Mouse (Mus musculus): Measurements from ENCODE around the gene Kri1. TPM values are rescaled to one million over a fixed set of nuclear protein-coding genes. Genes with fewer than 3 reads are reported as not detected.
A peak's percentile ranks its signal among the peaks of the same experiment; 100 is the strongest.
"Not testable (repeated sequence)": the region's sequence is repeated elsewhere in the genome, so short reads cannot be mapped to it uniquely, and the experiment has no call there.

Gene Kri1
- polyA plus RNA-seq, 1 experiment from 2014 or later, result 18.1 TPM

DNA sequence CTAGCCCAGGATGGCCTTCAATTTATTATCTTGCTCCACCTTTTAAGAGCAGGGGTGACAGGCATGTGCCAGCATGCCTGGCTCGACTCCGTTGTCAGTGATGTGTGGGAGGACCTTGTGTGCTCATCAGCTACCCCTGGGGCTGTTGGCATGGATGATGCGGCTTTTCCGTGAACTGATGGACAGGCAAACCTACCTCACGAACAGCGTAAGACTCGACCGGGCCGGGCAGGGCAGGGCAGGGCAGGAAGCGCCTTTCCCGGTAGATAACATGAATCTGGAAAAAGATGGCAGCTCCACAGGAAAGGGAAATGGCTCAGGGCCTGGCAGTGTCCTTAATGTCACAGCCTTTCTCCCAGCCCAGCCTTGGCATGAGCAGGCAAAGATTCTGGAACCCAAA, 36.5 kb upstream of the Kri1 start:
- Histone ChIP-seq H3K36me3 (no peaks in the 10 kb centered on the region; the same call in 1 of the 2 replicates), H3K4me2 (replicated peaks) (no peak overlapping the region), H3K27ac (no peak overlapping the region), H3K4me3 (no peak overlapping the region), H3K9ac (no peak overlapping the region), H3K27me3 (no peaks in the 10 kb centered on the region), H3K9me3 (replicated peaks) (no peaks in the 10 kb centered on the region), H3K4me1 (peaks cover 15% of the 10 kb centered on the region)
- no peak for ATAC-seq (ENCODE audit: low FRiP score)
- WGBS, result 97% methylated on average over 11 of the region's 11 CpGs

DNA sequence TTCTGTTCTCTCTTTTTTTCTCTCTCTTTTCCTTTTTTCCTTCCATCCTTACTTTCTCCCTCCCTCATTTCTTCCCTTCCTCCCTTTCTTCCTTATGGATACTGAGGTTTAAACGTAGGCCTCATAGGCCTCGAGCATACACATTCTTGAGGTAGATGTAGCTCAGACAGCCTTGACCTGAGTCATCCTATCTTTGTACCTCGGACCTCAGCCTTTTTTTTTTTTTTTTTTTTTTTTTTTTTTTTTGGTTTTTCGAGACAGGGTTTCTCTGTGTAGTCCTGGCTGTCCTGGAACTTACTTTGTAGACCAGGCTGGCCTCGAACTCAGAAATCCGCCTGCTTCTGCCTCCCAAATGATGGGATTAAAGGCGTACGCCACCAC, 35.1 kb upstream of the Kri1 start:
- 90% methylated on average over 8 of the region's 8 CpGs for WGBS
- peaks cover 15% of the 10 kb centered on the region for H3K4me1 ChIP-seq
- H3K36me3 ChIP-seq; H3K9me3 ChIP-seq (replicated peaks); H3K4me3 ChIP-seq; ATAC-seq (ENCODE audit: low FRiP score); H3K4me2 ChIP-seq (replicated peaks); H3K27ac ChIP-seq; H3K27me3 ChIP-seq; H3K9ac ChIP-seq: not testable (repeated sequence)

DNA sequence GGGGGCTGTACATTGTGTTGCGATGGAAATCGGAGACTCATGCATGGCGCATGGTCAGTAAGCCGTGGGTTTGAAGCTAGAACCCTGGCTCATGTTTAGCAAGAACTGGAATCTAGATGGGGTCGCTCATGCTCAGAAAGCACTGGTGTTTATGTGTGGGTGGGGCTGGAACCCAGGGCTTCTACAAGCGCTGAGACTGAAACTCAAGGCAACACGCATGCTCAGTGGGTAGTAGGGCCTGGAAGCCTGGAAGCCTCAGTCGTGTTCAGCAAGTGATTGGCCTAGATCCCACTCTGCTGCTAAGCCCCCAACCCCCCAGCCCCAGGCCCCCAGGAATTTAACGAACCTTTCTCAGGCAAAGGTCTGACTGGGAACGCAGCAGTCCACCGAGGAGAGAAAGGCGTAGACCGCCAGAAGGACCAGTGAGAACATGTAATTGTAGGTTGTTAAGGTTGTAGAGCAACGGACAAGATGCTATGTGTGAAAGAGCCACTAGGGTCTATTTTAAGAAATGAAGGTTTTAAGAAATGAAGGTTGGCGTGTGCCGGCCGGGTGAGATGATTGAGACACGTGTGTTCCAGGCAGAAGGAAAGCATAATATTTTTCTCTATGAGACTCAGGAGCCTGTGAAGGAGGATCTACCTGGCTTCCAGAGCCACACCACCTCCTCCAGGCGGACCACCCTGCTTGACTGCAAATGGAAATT, 34.6 kb upstream of the Kri1 start:
- H3K9me3 ChIP-seq (replicated peaks), result no peaks in the 10 kb centered on the region
- ATAC-seq (ENCODE audit: low FRiP score), result no peak
- no peaks in the 10 kb centered on the region for H3K27me3 ChIP-seq
- H3K36me3 ChIP-seq, result no peaks in the 10 kb centered on the region; the same call in 1 of the 2 replicates
- H3K9ac ChIP-seq, result 0 out of 2 replicates have a peak overlapping the region, but pooled peaks have one; percentile 70
- no peak overlapping the region for H3K27ac ChIP-seq
- peak overlapping the region; percentile 90 for H3K4me2 ChIP-seq (replicated peaks)
- 88% methylated on average over 19 of the region's 19 CpGs for WGBS
- H3K4me3 ChIP-seq, result 0 out of 2 replicates have a peak overlapping the region, but pooled peaks have one; percentile 70
- peaks cover 15% of the 10 kb centered on the region for H3K4me1 ChIP-seq

DNA sequence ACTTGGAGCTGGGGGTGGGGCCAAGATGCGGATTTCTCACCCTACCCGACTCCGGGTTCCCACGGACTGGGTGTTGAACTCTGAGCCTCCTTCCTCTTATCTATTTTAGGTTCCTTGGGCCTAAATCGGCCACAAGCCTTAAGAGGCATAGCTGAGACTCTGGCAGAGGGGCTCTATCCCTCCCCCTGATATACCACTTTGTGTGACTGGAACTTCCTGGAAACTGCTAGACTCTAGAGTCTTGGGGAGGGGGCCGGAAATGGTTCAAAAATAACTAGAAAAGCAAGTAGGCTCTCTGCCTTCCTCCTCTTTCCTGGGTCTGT, 33.7 kb upstream of the Kri1 start:
- H3K27ac ChIP-seq, result no peak overlapping the region
- peak overlapping the region; percentile 70 for H3K4me3 ChIP-seq
- H3K4me2 ChIP-seq (replicated peaks), result peak overlapping the region; percentile 90
- peak overlapping the region; percentile 70 for H3K9ac ChIP-seq
- 17% methylated on average over 6 of the region's 6 CpGs for WGBS
- no peaks in the 10 kb centered on the region for H3K27me3 ChIP-seq
- H3K4me1 ChIP-seq, result peaks cover 15% of the 10 kb centered on the region
- no peaks in the 10 kb centered on the region for H3K9me3 ChIP-seq (replicated peaks)
- H3K36me3 ChIP-seq, result no peaks in the 10 kb centered on the region; the same call in 1 of the 2 replicates
- no peak for ATAC-seq (ENCODE audit: low FRiP score)

DNA sequence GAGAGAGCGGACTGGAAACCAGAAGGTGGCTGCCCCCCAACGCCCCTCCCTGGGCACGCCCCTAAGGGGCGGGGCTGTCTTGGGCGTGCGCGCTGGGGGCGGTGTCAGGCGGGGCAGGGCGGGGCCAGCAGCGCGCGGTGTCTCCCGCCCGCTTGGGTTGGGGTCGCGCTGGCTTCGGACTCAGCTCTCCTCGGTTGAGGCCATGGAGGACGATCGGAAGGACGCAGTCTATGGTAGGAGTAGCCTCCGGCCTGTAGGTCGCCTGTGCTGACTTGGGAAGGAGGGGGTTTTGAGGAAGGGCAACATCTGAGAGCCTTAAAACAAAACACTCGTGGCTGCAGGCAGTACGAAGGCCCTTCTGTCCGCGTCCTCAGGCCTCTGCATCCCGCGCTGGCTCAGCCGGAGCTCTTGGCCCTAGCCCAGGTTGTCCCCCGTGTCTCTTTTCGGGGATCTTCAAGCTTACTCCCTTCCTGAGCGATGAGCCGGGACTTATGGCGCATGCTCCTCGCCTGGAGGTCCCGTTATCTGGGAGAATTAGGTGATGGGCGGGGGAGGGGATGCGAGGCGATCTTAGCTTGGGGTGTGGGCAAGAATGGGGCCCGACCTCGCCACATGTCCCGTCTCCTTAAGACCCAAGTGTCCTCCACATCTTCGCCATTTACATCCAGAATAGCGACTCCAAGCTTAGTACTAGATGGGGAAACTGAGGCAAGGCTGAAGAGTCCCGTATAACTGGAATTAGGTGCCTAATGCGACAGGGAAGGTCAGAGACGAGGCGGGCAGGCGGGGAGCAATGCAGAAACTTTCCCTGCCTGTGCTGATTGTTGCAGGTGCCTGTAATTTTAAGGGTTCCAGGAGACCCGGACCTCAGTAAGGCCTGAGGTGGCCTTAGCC, 33.1 kb upstream of the Kri1 start, which contains the start of gene Slc44a2:
Slc44a2 (plus strand) TSS at position 80 of the 894 bp plus-strand sequence.
- H3K27me3 ChIP-seq, result no peaks in the 10 kb centered on the region
- H3K4me3 ChIP-seq, result peak within 1 kb of the TSS; percentile 70
- H3K9me3 ChIP-seq (replicated peaks), result no peaks in the 10 kb centered on the region
- H3K27ac ChIP-seq, result peak within 1 kb of the TSS; percentile 40
- H3K4me2 ChIP-seq (replicated peaks), result peak within 1 kb of the TSS; percentile 90
- H3K36me3 ChIP-seq, result no peaks in the 10 kb centered on the region; the same call in 1 of the 2 replicates
- peak within 1 kb of the TSS; percentile 70 for H3K9ac ChIP-seq
- peaks cover 15% of the 10 kb centered on the region for H3K4me1 ChIP-seq
- ATAC-seq (ENCODE audit: low FRiP score), result peak; percentile 96
- under 1% methylated on average over 52 of the region's 52 CpGs for WGBS

DNA sequence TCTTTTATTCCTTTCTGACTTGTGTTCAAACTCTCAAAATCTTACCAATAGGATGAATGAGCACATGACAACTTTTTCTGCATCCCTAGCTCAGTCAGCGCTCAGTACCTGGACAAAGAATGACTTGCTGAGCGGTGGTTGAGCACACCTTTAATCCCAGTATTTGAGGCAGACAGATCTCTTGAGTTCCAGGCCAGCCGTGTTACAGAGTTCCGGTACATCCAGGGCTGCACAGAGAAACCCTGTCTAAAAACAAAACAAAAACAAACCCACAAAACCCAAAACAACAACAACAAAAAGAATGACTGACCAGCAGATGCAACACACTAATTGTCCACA, 32.5 kb upstream of the Kri1 start:
- peak overlapping the region; percentile 70 for H3K4me3 ChIP-seq
- H3K4me2 ChIP-seq (replicated peaks), result peak overlapping the region; percentile 90
- peak overlapping the region; percentile 70 for H3K9ac ChIP-seq
- 32% methylated on average over 4 of the region's 4 CpGs for WGBS
- ATAC-seq (ENCODE audit: low FRiP score), result peak; percentile 1; the same call in 1 of the 2 replicates
- H3K27ac ChIP-seq, result peak overlapping the region; percentile 40; the same call in 1 of the 2 replicates
- H3K4me1 ChIP-seq, result peaks cover 15% of the 10 kb centered on the region
- H3K36me3 ChIP-seq, result no peaks in the 10 kb centered on the region
- no peaks in the 10 kb centered on the region for H3K27me3 ChIP-seq
- H3K9me3 ChIP-seq (replicated peaks), result no peaks in the 10 kb centered on the region

DNA sequence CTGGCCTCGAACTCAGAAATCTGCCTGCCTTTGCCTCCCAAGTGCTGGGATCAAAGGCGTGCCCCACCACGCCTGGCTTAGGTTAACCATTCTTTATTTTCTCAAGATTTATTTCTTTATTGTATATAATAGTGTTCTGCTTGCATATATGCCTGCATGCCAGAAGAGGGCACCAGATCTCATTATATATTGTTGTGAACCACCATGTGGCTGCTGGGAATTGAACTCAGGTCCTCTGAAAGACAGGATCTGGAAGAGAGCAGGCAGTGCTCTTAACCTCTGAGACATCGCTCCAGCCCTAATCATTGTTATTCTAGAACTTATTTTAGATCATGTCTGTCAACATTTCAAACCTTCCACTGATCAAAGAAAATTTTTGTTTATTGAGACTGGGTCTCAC, 31.7 kb upstream of the Kri1 start:
- 95% methylated on average over 4 of the region's 4 CpGs for WGBS
- peaks cover 15% of the 10 kb centered on the region for H3K4me1 ChIP-seq
- no peaks in the 10 kb centered on the region for H3K36me3 ChIP-seq
- no peaks in the 10 kb centered on the region for H3K9me3 ChIP-seq (replicated peaks)
- no peak overlapping the region for H3K9ac ChIP-seq
- ATAC-seq (ENCODE audit: low FRiP score), result no peak
- no peaks in the 10 kb centered on the region for H3K27me3 ChIP-seq
- no peak overlapping the region for H3K27ac ChIP-seq
- H3K4me2 ChIP-seq (replicated peaks), result no peak overlapping the region
- no peak overlapping the region for H3K4me3 ChIP-seq

DNA sequence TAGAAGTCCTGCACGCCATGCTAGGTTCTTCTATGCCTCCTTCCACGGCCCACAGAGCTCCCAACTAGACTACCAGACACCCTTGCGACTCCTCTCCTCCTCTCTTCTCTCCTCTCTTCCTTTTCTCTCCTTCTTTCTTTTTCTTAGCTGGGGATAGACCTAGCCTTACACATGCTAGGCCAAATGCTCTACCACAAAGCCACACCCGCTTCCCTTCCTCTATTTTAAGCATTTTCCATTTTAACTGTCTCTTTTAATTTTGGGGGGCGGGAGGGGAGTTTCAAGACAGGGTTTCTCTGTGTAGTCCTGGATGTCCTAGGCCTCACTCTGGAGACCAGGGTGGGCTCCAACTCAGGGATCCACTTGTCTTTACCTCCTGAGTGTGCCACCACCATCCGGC, 31.0 kb upstream of the Kri1 start:
- Histone ChIP-seq H3K27me3 (no peaks in the 10 kb centered on the region), H3K9ac (no peak overlapping the region), H3K4me1 (peaks cover 15% of the 10 kb centered on the region), H3K36me3 (no peaks in the 10 kb centered on the region), H3K9me3 (replicated peaks) (no peaks in the 10 kb centered on the region), H3K4me2 (replicated peaks) (no peak overlapping the region), H3K4me3 (no peak overlapping the region), H3K27ac (no peak overlapping the region)
- ATAC-seq (ENCODE audit: low FRiP score), result no peak
- WGBS, result 89% methylated on average over 6 of the region's 6 CpGs

DNA sequence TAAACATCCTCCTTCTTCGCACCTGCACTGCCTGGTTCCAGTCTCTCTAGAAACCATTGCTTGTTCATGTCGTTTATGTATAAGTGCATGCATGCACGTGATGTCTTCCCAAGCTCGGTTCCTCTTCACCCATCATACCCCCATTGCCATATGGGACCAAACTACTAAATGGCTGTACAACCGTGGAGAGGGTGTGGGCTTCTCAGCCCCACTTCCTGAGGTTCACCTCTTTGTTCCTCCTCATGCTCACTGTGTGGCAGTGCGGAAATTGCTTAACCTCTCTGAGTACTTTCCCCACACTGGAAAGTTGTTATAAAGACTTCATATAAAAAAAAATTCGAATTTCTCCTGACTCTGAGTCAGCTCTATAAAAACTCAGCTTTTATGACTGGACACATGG, 28.9 kb upstream of the Kri1 start:
- Histone ChIP-seq H3K27me3 (peaks cover 11% of the 10 kb centered on the region), H3K4me2 (replicated peaks) (no peak overlapping the region), H3K9me3 (replicated peaks) (no peaks in the 10 kb centered on the region), H3K9ac (no peak overlapping the region), H3K27ac (no peak overlapping the region), H3K4me3 (no peak overlapping the region), H3K36me3 (no peaks in the 10 kb centered on the region), H3K4me1 (peaks cover 7% of the 10 kb centered on the region)
- WGBS, result 81% methylated on average over 7 of the region's 7 CpGs
- ATAC-seq (ENCODE audit: low FRiP score), result no peak

DNA sequence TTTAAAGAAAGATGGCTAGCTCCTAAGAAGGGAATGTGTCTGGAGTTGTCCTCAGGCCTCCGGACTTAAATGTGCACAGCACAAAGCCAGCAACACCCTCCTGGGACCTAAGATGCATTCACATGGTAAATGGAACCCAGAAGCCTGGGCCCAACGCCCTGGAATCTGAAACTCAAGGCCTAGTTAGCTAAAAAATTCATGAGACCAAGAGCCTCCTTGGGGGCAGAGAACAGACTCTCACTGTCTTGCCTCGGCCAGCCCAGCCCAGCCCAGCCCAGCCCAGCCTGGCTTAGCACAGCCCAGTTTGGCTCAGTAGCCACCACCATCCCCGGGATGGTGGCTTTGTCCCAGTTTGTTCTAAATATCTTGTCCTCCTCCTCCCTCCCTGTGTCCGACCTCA, 27.7 kb upstream of the Kri1 start:
- no peak for ATAC-seq (ENCODE audit: low FRiP score)
- Histone ChIP-seq H3K27ac (no peak overlapping the region), H3K9me3 (replicated peaks) (no peaks in the 10 kb centered on the region), H3K27me3 (peaks cover 20% of the 10 kb centered on the region), H3K4me1 (no peaks in the 10 kb centered on the region), H3K4me2 (replicated peaks) (no peak overlapping the region), H3K4me3 (no peak overlapping the region), H3K36me3 (no peaks in the 10 kb centered on the region), H3K9ac (no peak overlapping the region; the same call in 1 of the 2 replicates)
- WGBS, result 63% methylated on average over 5 of the region's 5 CpGs

DNA sequence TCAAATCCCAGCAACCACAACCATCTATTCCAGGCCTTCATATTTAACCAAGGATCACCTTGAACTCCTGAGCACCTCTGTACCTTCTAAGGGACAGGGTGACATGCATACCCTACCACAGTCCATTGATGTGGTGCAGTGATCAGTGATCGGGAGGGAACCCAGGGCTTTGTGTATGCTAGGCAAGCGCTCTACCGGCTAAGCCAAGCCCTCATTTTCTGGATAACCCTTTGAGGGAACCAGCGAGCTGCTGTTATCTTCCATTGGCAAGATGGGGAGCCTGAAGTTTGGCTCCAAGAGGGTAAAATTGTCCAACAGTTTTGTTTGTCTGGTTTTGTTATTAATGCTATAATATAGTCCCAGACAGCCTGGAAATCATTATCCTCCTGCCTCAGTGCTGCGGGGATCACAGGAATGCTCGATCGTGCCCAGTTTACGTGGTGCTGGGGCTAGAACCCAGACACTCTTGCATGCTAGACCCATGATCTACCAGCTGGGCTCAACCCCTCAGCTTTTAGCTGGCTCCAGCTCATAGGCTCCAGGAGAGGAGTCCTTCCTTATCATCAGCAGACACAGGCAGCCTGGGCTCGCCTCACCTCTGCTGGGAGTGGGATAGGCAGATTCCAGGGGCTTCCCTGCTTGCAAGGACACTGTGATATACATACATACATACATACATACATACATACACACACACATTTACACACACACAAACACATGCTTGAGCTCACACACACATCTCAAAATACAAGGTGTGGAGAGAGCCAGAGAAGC, 26.8 kb upstream of the Kri1 start:
- no peak overlapping the region for H3K27ac ChIP-seq
- no peak overlapping the region for H3K4me2 ChIP-seq (replicated peaks)
- H3K9ac ChIP-seq, result no peak overlapping the region
- no peaks in the 10 kb centered on the region for H3K4me1 ChIP-seq
- no peaks in the 10 kb centered on the region for H3K36me3 ChIP-seq
- no peaks in the 10 kb centered on the region for H3K9me3 ChIP-seq (replicated peaks)
- peaks cover 20% of the 10 kb centered on the region for H3K27me3 ChIP-seq
- WGBS, result 91% methylated on average over 9 of the region's 9 CpGs
- no peak for ATAC-seq (ENCODE audit: low FRiP score)
- H3K4me3 ChIP-seq, result no peak overlapping the region

DNA sequence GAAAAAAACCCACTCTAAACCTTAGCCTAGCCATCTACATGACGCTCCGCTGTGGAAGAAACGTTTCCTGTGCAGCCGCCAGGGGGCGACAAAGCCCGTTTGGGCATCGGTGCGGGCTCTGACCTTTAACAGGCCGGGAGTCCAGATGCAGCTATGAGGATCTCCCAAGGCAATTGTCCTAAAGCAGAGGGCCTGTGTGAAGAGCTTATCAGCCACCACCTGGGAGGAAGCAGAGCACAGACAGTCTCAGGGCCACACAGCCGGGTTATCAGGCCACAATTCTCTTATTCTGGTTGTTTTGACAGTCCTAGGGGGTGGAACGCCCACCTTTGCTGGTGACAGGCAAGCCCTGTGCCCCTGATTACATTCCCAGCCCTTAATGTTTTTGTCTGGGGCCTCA, 25.6 kb upstream of the Kri1 start:
- Histone ChIP-seq H3K27me3 (peaks cover 20% of the 10 kb centered on the region), H3K36me3 (no peaks in the 10 kb centered on the region), H3K9ac (no peak overlapping the region), H3K27ac (no peak overlapping the region), H3K9me3 (replicated peaks) (no peaks in the 10 kb centered on the region), H3K4me3 (no peak overlapping the region), H3K4me2 (replicated peaks) (no peak overlapping the region), H3K4me1 (no peaks in the 10 kb centered on the region)
- ATAC-seq (ENCODE audit: low FRiP score), result peak; percentile 73
- 8% methylated on average over 11 of the region's 11 CpGs for WGBS
